Mouse (Mus musculus): ENCODE measurements at regions not wholly inside any gene's neighbourhood (a gene's known extent, or its start where the extent isn't known, plus 50 kb on each side); places are given as distances from the start of the nearest gene placed in this dataset.

GRCm38 (mm10) chr5:101496924-101497697 lies 167.7 kb downstream of the Nkx6-1 start:
- TF ChIP-seq POLR2A (IDR thresholded peaks at IDR 0.05; ENCODE audit: control insufficient read depth, extremely low read depth, insufficient read depth, low read length, poor library complexity) (no peak), CTCF (IDR thresholded peaks at IDR 0.05; ENCODE audit: borderline replicate concordance, control insufficient read depth, extremely low read depth, insufficient read depth, low read length, poor library complexity) (no peak)
